Mouse (Mus musculus) CD4-positive helper T cell, adult 2 months (primary cell): ENCODE measurements around the gene Klk9.

Experiments used
- DNase-seq: peaks from one replicate; pipeline ENCODE4 v3.0.0-alpha.2; 2012; ENCODE audit warnings: low read depth, missing footprints, low spot score

Gene Klk9

GRCm38 (mm10) chr7:43796355-43796754 is 4.7 kb downstream of the Klk9 start:
- no peak for DNase-seq

GRCm38 (mm10) chr7:43797333-43797769 is 5.7 kb downstream of the Klk9 start, which contains the start of gene Klk8:
Gene Klk8 (plus strand): TSS chr7:43797577.
- peak; percentile 82 for DNase-seq

- DNase-seq: peak; percentile 70
Measured at GRCm38 (mm10) chr7:43797844-43798462, 6.3 kb downstream of the Klk9 start.

DNA sequence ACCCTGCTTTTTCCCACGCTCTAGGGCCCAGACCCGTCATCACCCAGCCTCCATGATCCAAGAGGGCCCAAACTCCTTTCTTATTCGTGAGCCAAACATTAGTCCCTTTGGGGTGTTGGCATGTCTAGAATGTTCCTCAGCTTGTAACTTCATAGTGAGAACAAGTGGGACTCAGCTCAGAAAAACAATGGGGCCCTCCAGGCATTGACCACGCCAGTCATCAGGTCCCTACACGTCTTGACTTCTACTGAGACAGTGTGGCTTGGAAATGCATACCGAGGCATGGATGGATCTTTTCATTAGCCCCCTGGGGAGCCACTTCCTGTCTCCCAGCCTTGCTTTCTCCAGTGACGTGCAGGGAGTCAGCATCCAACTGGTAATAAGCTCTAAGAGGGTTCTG is 8.2 kb downstream of the Klk9 start:
- DNase-seq: no peak

- no peak for DNase-seq
Measured at GRCm38 (mm10) chr7:43810994-43811393, 19.3 kb downstream of the Klk9 start, which contains the start of gene Klk7. Gene Klk7 (plus strand): TSS chr7:43811294.

DNA sequence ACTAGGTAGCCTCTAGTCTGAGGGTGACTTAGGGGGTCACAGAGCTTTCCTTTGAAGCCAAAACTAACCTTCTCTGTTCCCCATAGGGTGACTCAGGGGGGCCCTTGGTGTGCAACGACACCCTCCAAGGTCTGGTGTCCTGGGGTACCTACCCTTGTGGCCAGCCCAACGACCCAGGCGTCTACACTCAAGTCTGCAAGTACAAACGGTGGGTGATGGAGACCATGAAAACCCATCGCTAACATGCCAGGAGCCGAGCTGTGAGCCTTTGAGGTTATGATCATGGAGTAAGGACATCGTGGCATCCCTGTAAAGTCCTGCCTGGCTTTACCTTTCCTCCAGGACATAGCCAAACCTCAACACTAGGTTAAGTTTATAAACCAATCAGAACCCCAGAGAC is 23.5 kb downstream of the Klk9 start:
- no peak for DNase-seq

DNA sequence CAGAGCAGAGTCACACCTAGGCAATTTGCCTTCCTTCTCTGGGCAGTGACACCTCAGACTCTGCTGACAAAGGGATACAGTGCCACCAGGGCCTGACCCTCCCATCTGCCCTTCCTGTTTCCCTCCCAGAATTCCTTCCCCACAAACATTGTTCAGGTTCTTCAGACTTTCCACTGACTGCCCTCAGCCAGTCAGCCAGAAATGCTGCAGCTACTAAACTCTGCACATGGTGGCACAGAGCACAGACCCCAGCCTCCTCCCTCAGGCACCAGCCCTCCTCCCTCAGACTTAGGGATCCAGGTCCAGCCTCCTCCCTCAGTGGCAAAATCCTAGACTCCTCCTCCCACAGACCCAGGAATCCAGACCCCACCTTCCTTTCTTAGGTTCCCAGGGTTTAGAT is 25.1 kb downstream of the Klk9 start:
- DNase-seq: no peak

DNA sequence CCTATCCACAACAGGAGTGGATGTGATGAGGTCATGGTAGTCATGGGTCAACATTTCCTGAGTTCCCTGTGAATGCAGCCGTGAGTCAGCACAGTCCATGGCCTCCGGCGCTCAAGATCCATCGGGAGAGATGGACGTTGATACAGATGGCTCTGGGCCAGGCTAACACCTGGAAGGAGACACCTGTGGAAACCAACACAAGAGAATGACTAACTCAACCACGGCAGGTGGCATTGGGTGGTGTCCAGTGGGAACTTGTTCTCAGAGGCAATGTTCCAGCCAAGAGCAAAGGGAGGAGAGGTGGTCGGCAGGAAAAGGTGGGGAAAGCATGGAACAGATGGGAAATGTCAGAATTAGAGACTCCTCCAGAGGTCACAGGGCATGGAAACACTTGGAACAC is 29.9 kb downstream of the Klk9 start:
- no peak for DNase-seq

DNA sequence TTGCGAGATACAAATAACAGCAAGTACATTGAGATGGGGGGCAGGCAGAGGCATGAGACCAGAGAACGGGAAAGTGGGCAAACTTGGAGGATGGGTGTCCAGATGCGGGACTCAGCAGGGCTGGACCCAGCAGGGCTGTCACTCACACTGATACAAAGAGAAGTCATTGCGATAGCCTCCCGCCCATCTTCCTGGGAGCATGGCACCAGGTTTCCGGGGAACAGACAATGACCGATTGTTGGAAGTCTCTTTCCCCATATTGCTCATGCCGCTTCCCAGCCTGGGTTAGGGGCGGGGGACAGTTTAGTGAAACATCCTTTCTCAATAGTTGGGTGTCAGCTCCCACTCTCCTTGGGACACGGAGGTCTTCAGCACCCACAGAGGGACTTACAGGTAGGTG is 32.5 kb downstream of the Klk9 start, which contains the start of gene Klk6:
Gene Klk6 (plus strand): TSS at position 301 of the 400 bp plus-strand sequence.
- no peak for DNase-seq

DNA sequence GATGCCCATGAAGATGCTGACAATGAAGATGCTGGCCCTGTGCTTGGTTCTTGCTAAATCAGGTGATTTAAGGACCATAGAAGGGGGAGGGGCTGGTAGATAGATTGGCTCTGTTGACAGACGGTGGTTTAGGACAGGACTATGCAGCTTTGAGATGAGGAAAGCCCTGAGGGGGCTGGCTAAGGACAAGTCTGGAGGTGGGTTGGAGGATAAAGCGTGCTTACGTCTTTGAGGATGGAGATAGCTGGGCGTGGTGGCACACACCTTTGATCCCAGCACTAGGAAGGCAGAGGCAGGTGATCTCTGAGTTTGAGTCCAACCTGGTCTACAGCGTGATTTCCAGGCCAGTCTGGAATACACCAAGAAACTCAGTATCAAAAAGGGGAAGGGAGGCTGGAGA is 34.4 kb downstream of the Klk9 start:
- DNase-seq: no peak

GRCm38 (mm10) chr7:43827706-43828105 is 36.0 kb downstream of the Klk9 start:
- DNase-seq: no peak

- DNase-seq: no peak
Measured at GRCm38 (mm10) chr7:43829006-43829405, 37.3 kb downstream of the Klk9 start.

DNA sequence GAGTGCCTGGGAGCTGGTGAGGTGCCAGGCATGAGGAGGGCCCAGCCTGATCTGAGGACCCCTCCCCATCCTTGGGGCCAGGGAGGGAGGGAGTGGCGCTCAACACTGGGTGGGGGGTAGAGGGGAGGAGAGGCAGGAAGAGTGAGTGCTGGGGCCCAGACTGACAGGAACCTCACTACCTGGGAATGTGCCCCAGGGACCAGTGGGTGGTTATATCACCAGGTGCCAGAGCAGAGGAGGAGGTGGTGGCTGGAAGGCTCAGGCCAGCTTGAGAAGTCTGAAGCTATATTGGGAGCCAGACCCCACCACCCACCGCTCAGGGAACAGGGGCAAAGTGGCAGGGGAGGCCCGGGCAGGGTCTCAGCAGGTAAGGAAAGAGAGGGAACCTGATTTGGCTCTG is 50.0 kb downstream of the Klk9 start, which contains the start of gene Klk5:
Gene Klk5 (plus strand): TSS at position 271 of the 400 bp plus-strand sequence.
- no peak for DNase-seq

DNA sequence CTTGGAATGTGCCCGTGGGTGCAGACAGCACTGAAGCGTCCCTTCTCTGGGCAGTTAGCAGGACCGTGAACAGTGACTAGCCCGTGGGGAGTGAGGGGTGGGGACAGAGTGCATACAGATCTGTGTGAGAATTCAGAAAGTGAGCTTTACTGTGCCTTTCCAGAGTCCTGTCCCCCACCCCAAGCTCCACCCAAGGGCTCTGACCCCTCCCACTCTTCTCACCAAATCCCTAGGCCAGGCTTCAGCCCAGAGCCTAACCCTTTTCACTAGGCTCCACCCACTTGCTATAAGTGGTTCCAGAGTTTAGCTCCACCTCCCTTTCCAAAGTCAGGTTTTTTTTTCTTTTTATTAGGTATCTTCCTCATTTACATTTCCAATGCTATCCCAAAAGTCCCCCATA is 52.1 kb downstream of the Klk9 start:
- no peak for DNase-seq
